ENCODE assay signal across 9 mouse cellular contexts in the genomic region with DNA sequence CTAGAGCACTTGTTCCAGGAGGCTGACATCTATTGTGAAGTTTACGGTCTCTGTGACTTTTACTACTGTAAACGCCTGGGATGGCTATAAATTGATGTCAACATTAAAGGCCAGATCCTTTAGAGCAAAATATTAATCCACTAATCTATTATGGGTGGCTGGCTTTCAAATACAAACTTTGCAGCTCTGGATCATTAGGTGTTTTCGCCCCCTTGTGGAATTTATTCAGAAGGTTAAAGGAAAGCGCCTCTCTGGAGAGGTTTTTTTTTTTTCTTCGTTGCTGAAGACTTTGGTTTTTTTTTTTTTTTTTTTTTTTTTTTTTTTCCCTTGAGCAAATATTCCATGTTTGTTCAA. TPM values are rescaled to one million over a fixed set of nuclear protein-coding genes. Genes with fewer than 3 reads are reported as not detected.
DNase-seq lines count a peak whose midpoint lies in the region; ATAC-seq and TF ChIP-seq lines count a peak whose summit lies in the region.
"Had no signal": no experiment of that assay in that cellular context is flagged by ENCODE, and none has a peak within 500 bp of the region (broad histone marks: within the 10 kb centered on the region; RNA-seq: fewer than 3 reads in every experiment).

No protein-coding gene starts in this region.

- no peak overlapping the region for H3K9ac ChIP-seq in CH12.LX (ENCODE audit: insufficient read depth, low read depth)
- H3K9ac ChIP-seq in embryonic facial prominence, embryonic 14.5 days (ENCODE audit: low read depth, low read length) = no peak overlapping the region
- H3K9ac ChIP-seq in intestine, embryonic 16.5 days (ENCODE audit: low read depth, low read length) = no peak overlapping the region; the same call in 1 of the 2 replicates

- no peak for ATAC-seq in embryonic facial prominence, embryonic 14.5 days (ENCODE audit: low read depth)
- ATAC-seq in intestine, embryonic 16.5 days = peak; percentile 12; the same call in 1 of the 2 replicates
- peak; percentile 8; the same call in 1 of the 2 replicates for ATAC-seq in megakaryocyte progenitor cell, adult 5-6 weeks (replicated peaks; ENCODE audit: poor library complexity)
- no peak for ATAC-seq in frontal cortex, adult (ENCODE audit: low TSS enrichment)

- peak in 1 of 2 experiments; percentile 75; a peak in 2 of 4 replicates for TF ChIP-seq CTCF in CH12.LX (conservative IDR thresholded peaks at IDR 0.05 in 1 of 2, IDR thresholded peaks at IDR 0.05 in 1 of 2; ENCODE audit: low read depth in 2 of 2, low read length in 2 of 2)

- H3K4me2 ChIP-seq in CH12.LX (ENCODE audit: insufficient read depth, low read depth, poor library complexity, severe bottlenecking) = peak overlapping the region; percentile 29; the same call in 1 of the 2 replicates
- peak overlapping the region; percentile 74; the same call in 1 of the 2 replicates for H3K4me2 ChIP-seq in embryonic facial prominence, embryonic 14.5 days (ENCODE audit: low read depth, low read length)
- H3K4me2 ChIP-seq in intestine, embryonic 16.5 days (ENCODE audit: low read depth, low read length) = peak overlapping the region; percentile 50

- H3K4me1 ChIP-seq in CH12.LX (ENCODE audit: control insufficient read depth in 1 of 2, insufficient read depth in 2 of 2) = peaks cover 5 to 27% of the 10 kb centered on the region in 2 experiments; a peak in 3 of 4 replicates
- peaks cover 29% of the 10 kb centered on the region for H3K4me1 ChIP-seq in embryonic facial prominence, embryonic 14.5 days (ENCODE audit: control insufficient read depth, insufficient read depth, low read length)
- H3K4me1 ChIP-seq in intestine, embryonic 16.5 days (ENCODE audit: control insufficient read depth, insufficient read depth, low read length) = peaks cover 19% of the 10 kb centered on the region

- H3K36me3 ChIP-seq in CH12.LX (replicated peaks in 1 of 2; ENCODE audit: control insufficient read depth in 1 of 2, insufficient read depth in 1 of 2, low read length in 1 of 2) = peaks cover 11 to 22% of the 10 kb centered on the region in 2 experiments
- no peaks in the 10 kb centered on the region for H3K36me3 ChIP-seq in embryonic facial prominence, embryonic 14.5 days (ENCODE audit: control insufficient read depth, insufficient read depth, low read length)
- H3K36me3 ChIP-seq in intestine, embryonic 16.5 days (ENCODE audit: control insufficient read depth, insufficient read depth, low read length) = no peaks in the 10 kb centered on the region

- H3K27ac ChIP-seq in CH12.LX (ENCODE audit: insufficient read depth, low read depth) = peak overlapping the region; percentile 50; the same call in 1 of the 2 replicates
- 0 out of 2 replicates have a peak overlapping the region, but pooled peaks have one; percentile 2 for H3K27ac ChIP-seq in embryonic facial prominence, embryonic 14.5 days (replicated peaks; ENCODE audit: low read depth, low read length)
- peak overlapping the region; percentile 87 for H3K27ac ChIP-seq in intestine, embryonic 16.5 days (ENCODE audit: low read length)
- H3K27ac ChIP-seq: macrophage had no signal

- DNase-seq in cerebellum, postnatal 14 days = peak; percentile 33 to 61
- no peak for DNase-seq in cerebellum, postnatal 4 days (ENCODE audit: low spot score in 2 of 2)
- DNase-seq in CH12.LX (ENCODE audit: extremely low read depth) = peak; percentile 68
- DNase-seq in embryonic facial prominence, embryonic 14.5 days (ENCODE audit: low spot score) = peak; percentile 83
- no peak for DNase-seq in frontal cortex, postnatal 10 days (ENCODE audit: low spot score in 2 of 2)

- no peak overlapping the region for H3K4me3 ChIP-seq in CH12.LX (replicated peaks in 1 of 3; ENCODE audit: low read depth in 2 of 3, low read length in 2 of 3, poor library complexity in 1 of 3)
- H3K4me3 ChIP-seq in embryonic facial prominence, embryonic 14.5 days (ENCODE audit: low read depth, low read length) = no peak overlapping the region
- peak overlapping the region; percentile 18; the same call in 1 of the 2 replicates for H3K4me3 ChIP-seq in intestine, embryonic 16.5 days (ENCODE audit: low read length)

- in situ Hi-C loops in CH12.LX (cut with MboI; ENCODE audit: low pct_ligation_motif_present, low pct_unique_long_range_greater_than_20kb, low sequenced_read_pairs) = loop anchor here (10.0 kb wide), 2 partner anchors 183 to 383 kb away; no protein-coding TSS in a partner anchor

- no peak for TF ChIP-seq POLR2A in CH12.LX (IDR thresholded peaks at IDR 0.05; ENCODE audit: low read depth, low read length)

- no peaks in the 10 kb centered on the region for H3K27me3 ChIP-seq in CH12.LX (replicated peaks)
- no peaks in the 10 kb centered on the region for H3K27me3 ChIP-seq in embryonic facial prominence, embryonic 14.5 days (replicated peaks; ENCODE audit: control insufficient read depth, insufficient read depth, low read length)
- no peaks in the 10 kb centered on the region for H3K27me3 ChIP-seq in intestine, embryonic 16.5 days (replicated peaks; ENCODE audit: control insufficient read depth, insufficient read depth, low read length)

- TF ChIP-seq EP300 in CH12.LX (IDR thresholded peaks at IDR 0.05; ENCODE audit: low read length) = no peak

- peaks cover 23% of the 10 kb centered on the region for H3K79me2 ChIP-seq in CH12.LX (replicated peaks; ENCODE audit: control insufficient read depth, extremely low read depth, insufficient read depth, poor library complexity, severe bottlenecking)

- dilution Hi-C loops in CH12.LX (cut with MboI; ENCODE audit: extremely low pct_ligation_motif_present, extremely low pct_unique_long_range_greater_than_20kb, low sequenced_read_pairs) = no loop called here

- H3K9me3 ChIP-seq in CH12.LX (replicated peaks; ENCODE audit: low read length) = no peaks in the 10 kb centered on the region
- H3K9me3 ChIP-seq in embryonic facial prominence, embryonic 14.5 days (ENCODE audit: control insufficient read depth, low read length) = no peaks in the 10 kb centered on the region
- no peaks in the 10 kb centered on the region for H3K9me3 ChIP-seq in intestine, embryonic 16.5 days (ENCODE audit: control insufficient read depth, low read length)

- 11% methylated on average over 5 of the region's 5 CpGs for WGBS in embryonic facial prominence, embryonic 14.5 days
- 3% methylated on average over 5 of the region's 5 CpGs for WGBS in intestine, embryonic 16.5 days

- peak; percentile 89 for TF ChIP-seq RAD21 in CH12.LX (IDR thresholded peaks at IDR 0.05; ENCODE audit: low read depth, low read length)

TF ChIP-seq in CH12.LX, 34 proteins besides CTCF, POLR2A, EP300 and RAD21:
- TF ChIP-seq TCF12 (IDR thresholded peaks at IDR 0.05; ENCODE audit: low read depth, low read length) (no peak), JUND (conservative IDR thresholded peaks at IDR 0.05; ENCODE audit: low read depth, low read length) (no peak), MAZ (IDR thresholded peaks at IDR 0.05; ENCODE audit: low read depth, low read length) (no peak), SMC3 (IDR thresholded peaks at IDR 0.05; ENCODE audit: low read depth, low read length) (peak; percentile 73), ZNF384 (IDR thresholded peaks at IDR 0.05; ENCODE audit: low read depth, low read length) (peak; percentile 99), JUN (IDR thresholded peaks at IDR 0.05; ENCODE audit: insufficient read depth, low read depth, low read length) (no peak), ZC3H11A (IDR thresholded peaks at IDR 0.05; ENCODE audit: low read depth, low read length) (peak; percentile 75), ETS1 (conservative IDR thresholded peaks at IDR 0.05; ENCODE audit: low read depth, low read length) (no peak), ZKSCAN1 (IDR thresholded peaks at IDR 0.05; ENCODE audit: borderline replicate concordance, low read depth, low read length) (no peak)
TF ChIP-seq in CH12.LX: peak in this region for 3.

RNA-seq across cellular contexts. Expression of a gene that starts 4.9 kb away (rescaled TPM):
- total RNA-seq in CH12.LX (2012; rRNA removed) = 25.3 and 28.6 TPM in 2 replicates
- 22.6 and 23.7 TPM in 2 replicates for total RNA-seq in CH12.LX (2014; rRNA removed)
- polyA plus RNA-seq in CH12.LX (2012; ENCODE audit: insufficient read length, low read depth) = 119 and 149 TPM in 2 replicates
- polyA plus RNA-seq in embryonic facial prominence, embryonic 14.5 days (2014; fragmentation: Nextera tagmentation; extraction: Ambion mirVana) = 37.5 and 40.6 TPM in 2 replicates
- 21.8 and 41.6 TPM in 2 replicates for polyA plus RNA-seq in intestine, embryonic 16.5 days (2015; fragmentation: Nextera tagmentation; extraction: Ambion mirVana)
- 195 and 231 TPM in 2 replicates for total RNA-seq in megakaryocyte progenitor cell, adult 5-6 weeks (2015)
- 49.9 and 57.5 TPM in 2 replicates for total RNA-seq in megakaryocyte progenitor cell, adult 5-6 weeks (2017)

Comparison
In these comparisons a context has a peak if more than half of its experiments do, and no peak if none do; other contexts are left out.
1. DNase-seq: peak in cerebellum, postnatal 14 days (2 of 2), CH12.LX (single experiment) and embryonic facial prominence, embryonic 14.5 days (single experiment); none in cerebellum, postnatal 4 days (0 of 2) and frontal cortex, postnatal 10 days (0 of 2).
2. H3K27ac ChIP-seq: peak in every context shown above with its lines; median percentile 87 in intestine, embryonic 16.5 days; 50 in CH12.LX; 2 in embryonic facial prominence, embryonic 14.5 days.
3. ATAC-seq: peak in intestine, embryonic 16.5 days (single experiment) and megakaryocyte progenitor cell, adult 5-6 weeks (single experiment); none in embryonic facial prominence, embryonic 14.5 days (single experiment) and frontal cortex, adult (single experiment).
4. Peak in every context shown above with its lines, with median percentiles within 50 percentile points of each other: H3K4me2 ChIP-seq.